18 mouse cellular contexts compared by ENCODE assay signal in the genomic region with DNA sequence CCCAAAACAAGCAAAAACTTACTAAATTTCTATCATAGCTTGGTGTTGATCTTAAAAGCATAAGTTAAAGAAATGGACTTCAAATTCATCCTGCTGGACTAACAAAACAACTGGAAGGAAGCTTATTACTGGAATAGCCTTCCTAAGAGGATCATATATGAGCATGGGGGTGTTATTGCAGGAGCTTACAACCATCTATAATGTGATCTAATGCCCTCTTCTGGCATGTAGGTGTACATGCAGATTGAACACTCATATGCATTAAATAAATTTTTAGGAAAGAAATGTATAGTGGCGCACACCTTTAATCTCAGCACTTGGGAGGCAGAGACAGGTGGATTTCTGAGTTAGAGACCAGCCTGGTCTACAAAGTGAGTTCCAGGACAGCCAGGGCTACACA. TPM values are rescaled to one million over a fixed set of nuclear protein-coding genes. Genes with fewer than 3 reads are reported as not detected.
DNase-seq lines count a peak whose midpoint lies in the region; ATAC-seq and TF ChIP-seq lines count a peak whose summit lies in the region.
"Had no signal": no experiment of that assay in that cellular context is flagged by ENCODE, and none has a peak within 500 bp of the region (broad histone marks: within the 10 kb centered on the region; RNA-seq: fewer than 3 reads in every experiment).

No protein-coding gene starts in this region.

- no peak for TF ChIP-seq EP300 in heart, adult 2 months (IDR thresholded peaks at IDR 0.05; ENCODE audit: insufficient read depth, low read depth, low read length)

- no peak overlapping the region for H3K27ac ChIP-seq in heart, adult 2 months
- no peak overlapping the region for H3K27ac ChIP-seq in lung, embryonic 14.5 days (ENCODE audit: low read depth)
- H3K27ac ChIP-seq: embryonic facial prominence, embryonic 13.5 days; limb, embryonic 13.5 days; liver, embryonic 15.5 days; midbrain, embryonic 12.5 days had no signal

- no peak overlapping the region for H3K4me2 ChIP-seq in lung, embryonic 14.5 days
- H3K4me2 ChIP-seq: embryonic facial prominence, embryonic 13.5 days; limb, embryonic 13.5 days; liver, embryonic 15.5 days; midbrain, embryonic 12.5 days had no signal

- peaks cover 5% of the 10 kb centered on the region for H3K4me1 ChIP-seq in heart, adult 2 months (ENCODE audit: control insufficient read depth, insufficient read depth, low read length)
- no peaks in the 10 kb centered on the region for H3K4me1 ChIP-seq in lung, embryonic 14.5 days (ENCODE audit: insufficient read depth)
- H3K4me1 ChIP-seq: embryonic facial prominence, embryonic 13.5 days; midbrain, embryonic 12.5 days had no signal

- no peaks in the 10 kb centered on the region for H3K9me3 ChIP-seq in lung, embryonic 14.5 days (ENCODE audit: low read depth, low read length)
- H3K9me3 ChIP-seq: embryonic facial prominence, embryonic 13.5 days; limb, embryonic 13.5 days; liver, embryonic 15.5 days; midbrain, embryonic 12.5 days had no signal

- peak; percentile 53 for TF ChIP-seq CTCF in heart, adult 2 months (IDR thresholded peaks at IDR 0.05)
- TF ChIP-seq CTCF in lung, embryonic 14.5 days (IDR thresholded peaks at IDR 0.05; ENCODE audit: low read depth) = no peak

- H3K36me3 ChIP-seq in heart, adult 2 months (ENCODE audit: control insufficient read depth, insufficient read depth, low read length) = no peaks in the 10 kb centered on the region
- H3K36me3 ChIP-seq in lung, embryonic 14.5 days (ENCODE audit: insufficient read depth) = no peaks in the 10 kb centered on the region
- H3K36me3 ChIP-seq: embryonic facial prominence, embryonic 13.5 days; G1E; heart, embryonic 13.5 days; limb, embryonic 13.5 days; liver, embryonic 15.5 days; midbrain, embryonic 12.5 days had no signal

- no peak for ATAC-seq in lung, embryonic 14.5 days (ENCODE audit: insufficient read depth)
- peak; percentile 41 for ATAC-seq in CD4-positive, CD25-positive, alpha-beta regulatory T cell, adult 4 months
- ATAC-seq: inflammation-experienced regulatory T-cells, adult 6 months had no signal

- WGBS in heart, adult 2 months = 84% methylated on average over 1 of the region's 1 CpGs
- 97% methylated on average over 1 of the region's 1 CpGs for WGBS in lung, embryonic 14.5 days

- no peak overlapping the region for H3K4me3 ChIP-seq in heart, adult 2 months
- no peak overlapping the region for H3K4me3 ChIP-seq in lung, embryonic 14.5 days (ENCODE audit: low read depth, low read length)
- H3K4me3 ChIP-seq: embryonic facial prominence, embryonic 13.5 days; limb, embryonic 13.5 days; liver, embryonic 15.5 days; midbrain, embryonic 12.5 days had no signal

- no peaks in the 10 kb centered on the region for H3K27me3 ChIP-seq in heart, adult 2 months (ENCODE audit: control insufficient read depth, insufficient read depth, low read length)
- H3K27me3 ChIP-seq in lung, embryonic 14.5 days (ENCODE audit: insufficient read depth, low read length) = no peaks in the 10 kb centered on the region
- H3K27me3 ChIP-seq: embryonic facial prominence, embryonic 13.5 days; heart, embryonic 13.5 days; limb, embryonic 13.5 days; midbrain, embryonic 12.5 days had no signal

- intact Hi-C loops in heart, adult 2 months (cut with DNase I) = loop anchor here (2.0 kb wide), 1 partner anchor 21 kb away; no protein-coding TSS in a partner anchor

- no peaks in the 10 kb centered on the region for H3K79me2 ChIP-seq in heart, adult 2 months (replicated peaks; ENCODE audit: control insufficient read depth, insufficient read depth, low read length)

- TF ChIP-seq POLR2A in heart, adult 2 months (IDR thresholded peaks at IDR 0.05; ENCODE audit: insufficient read depth, low read depth, low read length) = no peak

- DNase-seq in heart, adult 2 months = no peak
- DNase-seq in heart, adult 9 months (ENCODE audit: low spot score in 2 of 2) = no peak
- peak; percentile 27 for DNase-seq in lung, embryonic 14.5 days
- no peak for DNase-seq in lung, postnatal 4 days
- peak; percentile 45 for DNase-seq in retina, postnatal 7 days (ENCODE audit: low read depth, low spot score)
- DNase-seq in kidney, postnatal 14 days = no peak
- DNase-seq in cerebellum, adult 18-20 months = no peak
- DNase-seq: cerebellum, adult 9-11 months; layer of hippocampus, adult 9-11 months had no signal

- H3K9ac ChIP-seq in heart, adult 2 months (ENCODE audit: low read depth, low read length) = no peak overlapping the region
- H3K9ac ChIP-seq in lung, embryonic 14.5 days = no peak overlapping the region
- H3K9ac ChIP-seq: embryonic facial prominence, embryonic 13.5 days; limb, embryonic 13.5 days; liver, embryonic 15.5 days; midbrain, embryonic 12.5 days had no signal

RNA-seq across cellular contexts. Expression of a gene that starts 30.8 kb away (rescaled TPM):
- 10 to 100 TPM; 83.0 to 90.9 TPM for total RNA-seq in heart, adult 2 months (2021)
- polyA plus RNA-seq in heart, adult 2 months (2012; rRNA removed) = 15.5 and 29.9 TPM in 2 replicates
- polyA plus RNA-seq in lung, embryonic 14.5 days (2014; fragmentation: Nextera tagmentation; extraction: Ambion mirVana) = 80.5 and 84.0 TPM in 2 replicates
- polyA plus RNA-seq in CD4-positive, CD25-positive, alpha-beta regulatory T cell, adult 4 months (2017; shearing (Covaris generic)) = 100 to 1,000 TPM; 162 to 241 TPM

RNA-seq across cellular contexts. Expression of a gene that starts 36.0 kb away (rescaled TPM):
- 10 to 100 TPM; 65.4 to 67.5 TPM for total RNA-seq in heart, adult 2 months (2021)
- 82.8 and 110 TPM in 2 replicates for polyA plus RNA-seq in heart, adult 2 months (2012; rRNA removed)
- 36.7 and 37.0 TPM in 2 replicates for polyA plus RNA-seq in lung, embryonic 14.5 days (2014; fragmentation: Nextera tagmentation; extraction: Ambion mirVana)
- polyA plus RNA-seq in CD4-positive, CD25-positive, alpha-beta regulatory T cell, adult 4 months (2017; shearing (Covaris generic)) = 10 to 100 TPM in 1 of 2 experiments, 1 to 10 TPM in 1; 9.8 to 10.1 TPM

RNA-seq across cellular contexts. Expression of a gene that starts 55.3 kb away (rescaled TPM):
- 100 to 1,000 TPM; 146 to 208 TPM for total RNA-seq in heart, adult 2 months (2021)
- polyA plus RNA-seq in heart, adult 2 months (2012; rRNA removed) = 227 and 279 TPM in 2 replicates
- 10.4 and 12.5 TPM in 2 replicates for polyA plus RNA-seq in lung, embryonic 14.5 days (2014; fragmentation: Nextera tagmentation; extraction: Ambion mirVana)
- under 1 TPM in 1 of 2 experiments, not detected in 1; 0.39 TPM for polyA plus RNA-seq in CD4-positive, CD25-positive, alpha-beta regulatory T cell, adult 4 months (2017; shearing (Covaris generic))
- total RNA-seq: hematopoietic stem cell, adult 5-6 weeks had no signal
- polyA plus RNA-seq: G1E; inflammation-experienced regulatory T-cells, adult 6 months had no signal

Comparison
In these comparisons a context has a peak if more than half of its experiments do, and no peak if none do; other contexts are left out.
1. DNase-seq: peak in lung, embryonic 14.5 days (single experiment) and retina, postnatal 7 days (single experiment); none in heart, adult 2 months (0 of 2), heart, adult 9 months (0 of 2), lung, postnatal 4 days (0 of 2), kidney, postnatal 14 days (single experiment) and cerebellum, adult 18-20 months (0 of 2).
2. RNA of a gene that starts 55.3 kb away (polyA plus RNA-seq): 227 to 279 TPM in heart, adult 2 months; 10.4 to 12.5 TPM in lung, embryonic 14.5 days and 0.39 TPM in CD4-positive, CD25-positive, alpha-beta regulatory T cell, adult 4 months; every median in the first group is over 10 times any median in the second.